Mouse (Mus musculus): ENCODE results near the gene Ndc80. TPM values are rescaled to one million over a fixed set of nuclear protein-coding genes. Genes with fewer than 3 reads are reported as not detected.

The Ndc80 gene
- polyA plus RNA-seq, 1 experiment from 2014 or later = 7.8 TPM

GRCm38 (mm10) chr17:71526302-71526708 lies 352 bp downstream of the Ndc80 start:
- Histone ChIP-seq H3K4me2 (ENCODE audit: low read length) (peak overlapping the region; percentile 90), H3K27me3 (replicated peaks; ENCODE audit: control insufficient read depth, insufficient read depth, low read length) (no peaks in the 10 kb centered on the region), H3K27ac (ENCODE audit: low read depth, low read length) (peak overlapping the region; percentile 98; the same call in 1 of the 2 replicates), H3K9me3 (ENCODE audit: control insufficient read depth, low read length) (no peaks in the 10 kb centered on the region), H3K4me1 (ENCODE audit: control insufficient read depth, insufficient read depth, low read depth, low read length) (peaks cover 8% of the 10 kb centered on the region), H3K4me3 (ENCODE audit: low read length) (peak overlapping the region; percentile 62), H3K9ac (ENCODE audit: low read depth, low read length) (peak overlapping the region; percentile 79), H3K36me3 (ENCODE audit: control insufficient read depth, insufficient read depth, low read length) (no peaks in the 10 kb centered on the region)
- 0% methylated on average over 13 of the region's 13 CpGs for WGBS
- peak; percentile 5; the same call in 1 of the 2 replicates for ATAC-seq

GRCm38 (mm10) chr17:71510297-71510696 lies 16.4 kb downstream of the Ndc80 start:
- WGBS = 98% methylated on average over 11 of the region's 11 CpGs
- Histone ChIP-seq H3K36me3 (ENCODE audit: control insufficient read depth, insufficient read depth, low read length) (no peaks in the 10 kb centered on the region), H3K9ac (ENCODE audit: low read depth, low read length) (no peak overlapping the region), H3K4me2 (ENCODE audit: low read length) (no peak overlapping the region), H3K27me3 (replicated peaks; ENCODE audit: control insufficient read depth, insufficient read depth, low read length) (no peaks in the 10 kb centered on the region), H3K4me3 (ENCODE audit: low read length) (no peak overlapping the region), H3K9me3 (ENCODE audit: control insufficient read depth, low read length) (no peaks in the 10 kb centered on the region), H3K27ac (ENCODE audit: low read depth, low read length) (no peak overlapping the region), H3K4me1 (ENCODE audit: control insufficient read depth, insufficient read depth, low read depth, low read length) (no peaks in the 10 kb centered on the region)
- ATAC-seq = no peak

DNA sequence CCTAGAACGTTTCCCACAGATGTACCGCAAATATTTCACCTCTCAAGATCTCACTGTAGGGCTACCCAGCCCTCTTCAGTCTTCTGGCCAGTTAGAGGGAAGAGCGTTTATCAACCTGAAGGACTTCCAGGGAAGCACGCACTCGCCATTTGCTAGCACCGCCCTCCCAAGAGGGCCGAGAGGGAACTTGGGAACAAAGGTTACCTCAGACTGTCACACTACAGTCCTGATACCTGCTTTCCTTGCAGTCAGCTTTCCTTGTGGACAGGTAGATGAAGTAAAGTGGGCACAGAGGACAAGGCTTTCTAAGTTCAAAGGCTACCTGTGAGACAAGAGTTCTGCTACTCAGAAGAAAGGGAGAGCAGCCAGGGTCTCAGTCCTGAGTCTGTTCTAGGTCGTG lies 19.8 kb downstream of the Ndc80 start:
- Histone ChIP-seq H3K27me3 (replicated peaks; ENCODE audit: control insufficient read depth, insufficient read depth, low read length) (no peaks in the 10 kb centered on the region), H3K27ac (ENCODE audit: low read depth, low read length) (no peak overlapping the region), H3K36me3 (ENCODE audit: control insufficient read depth, insufficient read depth, low read length) (no peaks in the 10 kb centered on the region), H3K9me3 (ENCODE audit: control insufficient read depth, low read length) (no peaks in the 10 kb centered on the region), H3K4me2 (ENCODE audit: low read length) (no peak overlapping the region), H3K4me1 (ENCODE audit: control insufficient read depth, insufficient read depth, low read depth, low read length) (no peaks in the 10 kb centered on the region), H3K4me3 (ENCODE audit: low read length) (no peak overlapping the region), H3K9ac (ENCODE audit: low read depth, low read length) (no peak overlapping the region)
- 93% methylated on average over 8 of the region's 8 CpGs for WGBS
- no peak for ATAC-seq

DNA sequence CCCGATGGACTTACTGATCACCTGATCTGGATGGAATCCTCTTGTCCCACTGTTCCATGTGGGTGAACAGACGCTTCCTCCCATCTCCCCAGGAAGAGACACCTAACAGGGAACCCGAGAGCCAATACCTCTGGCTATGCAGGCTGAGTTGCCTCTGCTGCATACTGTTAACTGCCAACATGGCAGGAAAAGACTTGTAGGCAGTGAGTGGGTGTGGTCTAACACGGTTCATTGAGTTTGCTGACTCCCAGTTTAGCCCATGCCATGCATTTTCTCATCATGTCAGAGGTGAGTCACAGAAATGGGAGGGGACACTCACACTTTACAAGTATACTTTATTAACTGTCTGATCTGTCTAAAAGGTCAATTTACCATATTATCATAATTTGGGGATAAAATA lies 30.9 kb downstream of the Ndc80 start:
- ATAC-seq = no peak

DNA sequence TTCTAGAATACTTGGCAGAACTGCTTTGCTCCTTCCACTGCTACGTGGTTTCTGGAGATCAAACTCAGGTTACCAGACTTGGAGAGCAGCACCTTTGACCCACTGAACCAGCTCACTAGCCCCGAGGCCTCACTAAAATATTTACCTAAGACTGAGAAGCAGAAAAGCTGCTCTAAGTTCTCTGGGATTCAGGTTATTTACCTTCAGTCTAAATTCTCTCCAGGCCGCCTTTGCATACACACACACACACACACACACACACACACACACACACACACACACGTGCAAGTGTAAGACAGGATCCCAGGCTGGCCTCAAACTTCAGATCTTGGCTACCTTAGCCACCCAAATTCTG lies 35.3 kb downstream of the Ndc80 start:
- whole genome bisulfite sequencing = 77% methylated on average over 4 of the region's 4 CpGs
- Histone ChIP-seq H3K4me3 (ENCODE audit: low read length) (no peak overlapping the region), H3K9me3 (ENCODE audit: control insufficient read depth, low read length) (no peaks in the 10 kb centered on the region), H3K4me2 (ENCODE audit: low read length) (no peak overlapping the region), H3K4me1 (ENCODE audit: control insufficient read depth, insufficient read depth, low read depth, low read length) (no peaks in the 10 kb centered on the region), H3K27ac (ENCODE audit: low read depth, low read length) (no peak overlapping the region), H3K9ac (ENCODE audit: low read depth, low read length) (no peak overlapping the region), H3K27me3 (replicated peaks; ENCODE audit: control insufficient read depth, insufficient read depth, low read length) (no peaks in the 10 kb centered on the region), H3K36me3 (ENCODE audit: control insufficient read depth, insufficient read depth, low read length) (peaks cover 3% of the 10 kb centered on the region; the same call in 1 of the 2 replicates)
- ATAC-seq = no peak

More for the DNA sequence above, 30.9 kb downstream of the Ndc80 start:
- WGBS = 87% methylated on average over 4 of the region's 4 CpGs
- Histone ChIP-seq H3K4me3 (ENCODE audit: low read length) (no peak overlapping the region), H3K4me1 (ENCODE audit: control insufficient read depth, insufficient read depth, low read depth, low read length) (no peaks in the 10 kb centered on the region), H3K4me2 (ENCODE audit: low read length) (no peak overlapping the region), H3K9me3 (ENCODE audit: control insufficient read depth, low read length) (no peaks in the 10 kb centered on the region), H3K9ac (ENCODE audit: low read depth, low read length) (no peak overlapping the region), H3K27ac (ENCODE audit: low read depth, low read length) (no peak overlapping the region), H3K36me3 (ENCODE audit: control insufficient read depth, insufficient read depth, low read length) (peaks cover 3% of the 10 kb centered on the region; the same call in 1 of the 2 replicates), H3K27me3 (replicated peaks; ENCODE audit: control insufficient read depth, insufficient read depth, low read length) (no peaks in the 10 kb centered on the region)

DNA sequence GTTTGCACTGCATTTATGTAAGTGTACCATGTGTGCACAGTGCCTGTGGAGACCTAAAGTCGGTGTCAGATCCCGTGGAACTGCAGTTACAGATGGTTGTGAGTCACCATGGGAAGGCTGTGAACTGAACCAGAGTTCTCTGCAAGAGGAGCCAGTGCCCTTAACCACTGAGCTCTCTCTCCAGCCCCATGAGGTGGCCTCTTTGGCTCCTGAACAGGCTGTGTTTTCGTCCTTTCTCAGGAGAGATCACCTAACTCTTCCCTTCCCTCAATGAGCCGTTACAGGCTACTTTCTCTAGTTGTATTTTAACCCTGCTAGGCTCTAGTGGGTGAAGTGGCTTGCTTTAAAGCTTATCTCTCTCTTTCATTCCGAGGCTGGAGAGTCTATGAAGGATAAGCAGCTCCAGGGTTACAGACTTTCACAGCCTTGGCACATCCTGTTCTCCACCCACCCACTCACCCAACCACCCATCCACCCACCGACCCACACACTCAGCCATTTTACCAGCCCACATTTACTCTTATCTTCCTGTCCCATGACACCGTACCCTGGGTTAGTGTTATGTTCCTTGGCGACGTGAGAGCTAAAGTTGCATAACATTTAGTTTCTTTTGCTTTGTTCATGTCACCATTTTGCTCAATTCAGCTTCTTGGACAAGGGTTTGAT lies 35.9 kb downstream of the Ndc80 start:
- 81% methylated on average over 9 of the region's 9 CpGs for WGBS
- no peak overlapping the region for H3K27ac ChIP-seq (ENCODE audit: low read depth, low read length)
- no peak overlapping the region for H3K9ac ChIP-seq (ENCODE audit: low read depth, low read length)
- peaks cover 2% of the 10 kb centered on the region; the same call in 1 of the 2 replicates for H3K36me3 ChIP-seq (ENCODE audit: control insufficient read depth, insufficient read depth, low read length)
- no peaks in the 10 kb centered on the region for H3K9me3 ChIP-seq (ENCODE audit: control insufficient read depth, low read length)
- no peaks in the 10 kb centered on the region for H3K27me3 ChIP-seq (replicated peaks; ENCODE audit: control insufficient read depth, insufficient read depth, low read length)
- no peak for ATAC-seq
- no peaks in the 10 kb centered on the region for H3K4me1 ChIP-seq (ENCODE audit: control insufficient read depth, insufficient read depth, low read depth, low read length)
- H3K4me3 ChIP-seq (ENCODE audit: low read length) = no peak overlapping the region
- no peak overlapping the region for H3K4me2 ChIP-seq (ENCODE audit: low read length)

DNA sequence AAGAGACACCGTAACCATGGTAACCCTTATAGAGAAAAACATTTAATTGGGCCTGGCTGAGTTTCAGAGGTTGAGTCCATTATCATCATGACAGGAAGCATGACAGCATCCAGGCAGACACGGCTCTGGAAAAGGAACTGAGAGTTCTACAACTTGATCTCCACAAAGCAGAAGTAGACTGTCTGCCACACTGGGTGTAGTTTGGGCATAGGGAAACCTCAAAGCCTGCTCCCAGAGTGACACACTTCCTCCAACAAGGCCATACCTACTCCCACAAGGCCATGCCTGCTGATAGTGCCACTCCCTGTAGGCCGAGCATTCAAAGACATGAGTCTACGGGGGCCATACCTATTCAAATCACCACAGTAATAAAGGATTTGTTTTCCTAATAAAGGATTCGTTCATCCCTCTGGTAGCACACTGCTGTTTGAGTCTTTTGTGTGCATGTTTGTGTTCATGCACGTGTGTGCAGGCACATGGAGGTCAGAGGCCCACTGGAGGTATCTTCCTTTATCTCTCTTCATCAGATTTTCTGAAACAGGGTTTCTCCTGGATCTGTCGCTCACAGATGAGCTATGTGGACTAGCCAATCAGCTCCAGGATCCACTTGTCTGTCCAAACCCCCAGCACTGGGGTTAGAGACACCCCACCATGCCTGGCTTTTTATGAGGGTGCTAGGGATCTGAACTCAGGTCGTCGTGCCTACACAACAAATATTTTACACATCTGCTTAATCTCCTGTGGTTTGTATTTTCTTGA lies 36.8 kb downstream of the Ndc80 start:
- no peaks in the 10 kb centered on the region for H3K9me3 ChIP-seq (ENCODE audit: control insufficient read depth, low read length)
- H3K9ac ChIP-seq (ENCODE audit: low read depth, low read length) = no peak overlapping the region
- no peak overlapping the region for H3K4me2 ChIP-seq (ENCODE audit: low read length)
- no peaks in the 10 kb centered on the region for H3K4me1 ChIP-seq (ENCODE audit: control insufficient read depth, insufficient read depth, low read depth, low read length)
- no peak overlapping the region for H3K4me3 ChIP-seq (ENCODE audit: low read length)
- H3K27ac ChIP-seq (ENCODE audit: low read depth, low read length) = no peak overlapping the region
- ATAC-seq = no peak
- H3K27me3 ChIP-seq (replicated peaks; ENCODE audit: control insufficient read depth, insufficient read depth, low read length) = no peaks in the 10 kb centered on the region
- no peaks in the 10 kb centered on the region for H3K36me3 ChIP-seq (ENCODE audit: control insufficient read depth, insufficient read depth, low read length)
- 82% methylated on average over 9 of the region's 9 CpGs for WGBS

GRCm38 (mm10) chr17:71486231-71486851 lies 40.3 kb downstream of the Ndc80 start:
- Histone ChIP-seq H3K4me2 (ENCODE audit: low read length) (no peak overlapping the region), H3K4me1 (ENCODE audit: control insufficient read depth, insufficient read depth, low read depth, low read length) (no peaks in the 10 kb centered on the region), H3K27ac (ENCODE audit: low read depth, low read length) (no peak overlapping the region), H3K27me3 (replicated peaks; ENCODE audit: control insufficient read depth, insufficient read depth, low read length) (no peaks in the 10 kb centered on the region), H3K9me3 (ENCODE audit: control insufficient read depth, low read length) (no peaks in the 10 kb centered on the region), H3K36me3 (ENCODE audit: control insufficient read depth, insufficient read depth, low read length) (no peaks in the 10 kb centered on the region), H3K4me3 (ENCODE audit: low read length) (no peak overlapping the region), H3K9ac (ENCODE audit: low read depth, low read length) (no peak overlapping the region)
- 48% methylated on average over 8 of the region's 8 CpGs for WGBS
- ATAC-seq = no peak

GRCm38 (mm10) chr17:71485791-71486230 lies 40.8 kb downstream of the Ndc80 start:
- H3K27ac ChIP-seq (ENCODE audit: low read depth, low read length) = no peak overlapping the region
- H3K9ac ChIP-seq (ENCODE audit: low read depth, low read length) = no peak overlapping the region
- no peak for ATAC-seq
- WGBS = 63% methylated on average over 12 of the region's 12 CpGs
- H3K4me3 ChIP-seq (ENCODE audit: low read length) = no peak overlapping the region
- H3K27me3 ChIP-seq (replicated peaks; ENCODE audit: control insufficient read depth, insufficient read depth, low read length) = no peaks in the 10 kb centered on the region
- H3K36me3 ChIP-seq (ENCODE audit: control insufficient read depth, insufficient read depth, low read length) = no peaks in the 10 kb centered on the region
- H3K4me2 ChIP-seq (ENCODE audit: low read length) = no peak overlapping the region
- H3K4me1 ChIP-seq (ENCODE audit: control insufficient read depth, insufficient read depth, low read depth, low read length) = no peaks in the 10 kb centered on the region
- no peaks in the 10 kb centered on the region for H3K9me3 ChIP-seq (ENCODE audit: control insufficient read depth, low read length)
